Mouse (Mus musculus) heart, postnatal 0 days (tissue): ENCODE measurements at regions not wholly inside any gene's neighbourhood (a gene's known extent, or its start where the extent isn't known, plus 50 kb on each side); places are given as distances from the start of the nearest gene placed in this dataset.

Source experiments
- ATAC-seq: fragments of 200-750 bp; cut with Nextera tagmentation; 2 replicates; pipeline ENCODE4 v1.8.0; 2017; ENCODE audit warnings: low read depth, moderate number of reproducible peaks, moderate library complexity; ENCODE audit not compliant: insufficient read depth
- DNase-seq: peaks from one replicate; pipeline ENCODE4 v3.0.0-alpha.2; 2016; ENCODE audit warnings: low spot score
- H3K27ac ChIP-seq: fragments of 300-500 bp; sonication (generic); 2 replicates; pipeline ENCODE4 v1.5.1; 2014; ENCODE audit warnings: low read depth, mild to moderate bottlenecking
- H3K27me3 ChIP-seq: fragments of 300-500 bp; sonication (generic); 2 replicates; pipeline ENCODE4 v1.6.1; 2014; ENCODE audit warnings: low read length, mixed read lengths; ENCODE audit not compliant: control insufficient read depth, insufficient read depth
- H3K36me3 ChIP-seq: fragments of 300-500 bp; sonication (generic); replicated peaks from 2 replicates; pipeline ENCODE4 v1.6.1; 2014; ENCODE audit warnings: low read length, mixed read lengths; ENCODE audit not compliant: control insufficient read depth, insufficient read depth
- H3K4me1 ChIP-seq: fragments of 300-500 bp; sonication (generic); 2 replicates; pipeline ENCODE4 v1.6.1; 2014; ENCODE audit warnings: antibody characterized with exemption; ENCODE audit not compliant: control insufficient read depth, insufficient read depth
- H3K4me2 ChIP-seq: fragments of 300-500 bp; sonication (generic); 2 replicates; pipeline ENCODE4 v1.6.1; 2014; ENCODE audit warnings: low read depth, mild to moderate bottlenecking, low read length, moderate library complexity
- H3K4me3 ChIP-seq: fragments of 300-500 bp; sonication (generic); 2 replicates; pipeline ENCODE4 v1.5.1; 2014; ENCODE audit warnings: low read depth, low read length
- H3K9ac ChIP-seq: fragments of 300-500 bp; sonication (generic); replicated peaks from 2 replicates; pipeline ENCODE4 v1.6.1; 2014; ENCODE audit warnings: low read depth, low read length, mixed read lengths
- H3K9me3 ChIP-seq: fragments of 300-500 bp; sonication (generic); replicated peaks from 2 replicates; pipeline ENCODE4 v1.6.1; 2016; ENCODE audit warnings: low read length; ENCODE audit not compliant: control insufficient read depth
- CTCF ChIP-seq: IDR thresholded peaks from 2 replicates; pipeline ENCODE4 v1.5.1; 2016; ENCODE audit warnings: antibody characterized with exemption, control low read depth, low read depth
- EP300 ChIP-seq: IDR thresholded peaks from 2 replicates; pipeline ENCODE4 v1.6.1; 2016; ENCODE audit warnings: antibody characterized with exemption, low read depth
- WGBS: fragments of 180-500 bp; shearing (Covaris S2); extraction: QIAGEN DNeasy Blood & Tissue Kit; methylation state at CpG from one replicate; pipeline ENCODE4 v1.1.7; 2014; 5-methylcytosine and 5-hydroxymethylcytosine counted together

GRCm38 (mm10) chr9:42178759-42179377 lies 54.8 kb upstream of the Sorl1 start:
- H3K9ac ChIP-seq: no peak overlapping the region
- H3K27me3 ChIP-seq: no peaks in the 10 kb centered on the region
- no peak overlapping the region for H3K4me3 ChIP-seq
- ATAC-seq: no peak
- 63% methylated on average over 4 of the region's 4 CpGs for WGBS
- H3K9me3 ChIP-seq: 0 out of 2 replicates have a peak, but pooled peaks cover 5% of the 10 kb centered on the region
- no peak overlapping the region for H3K4me2 ChIP-seq
- DNase-seq: no peak
- no peak for TF ChIP-seq CTCF
- TF ChIP-seq EP300: no peak
- H3K27ac ChIP-seq: no peak overlapping the region
- peaks cover 6% of the 10 kb centered on the region; the same call in 1 of the 2 replicates for H3K4me1 ChIP-seq
- no peaks in the 10 kb centered on the region for H3K36me3 ChIP-seq

GRCm38 (mm10) chr9:42174349-42174955 lies 50.4 kb upstream of the Sorl1 start:
- Histone ChIP-seq H3K9ac (no peak overlapping the region), H3K27me3 (no peaks in the 10 kb centered on the region), H3K4me3 (no peak overlapping the region), H3K36me3 (no peaks in the 10 kb centered on the region), H3K4me2 (no peak overlapping the region), H3K9me3 (no peaks in the 10 kb centered on the region), H3K27ac (no peak overlapping the region), H3K4me1 (no peaks in the 10 kb centered on the region)
- ATAC-seq (no peak), DNase-seq (no peak)
- 38% methylated on average over 2 of the region's 2 CpGs for WGBS
- TF ChIP-seq EP300: no peak
- TF ChIP-seq CTCF: no peak
